Mouse (Mus musculus): ENCODE measurements around the gene Pde4b. TPM values are rescaled to one million over a fixed set of nuclear protein-coding genes. Genes with fewer than 3 reads are reported as not detected.

The Pde4b gene
- total RNA-seq, 2 experiments from 2014 or later: 101 to 102 TPM

DNA sequence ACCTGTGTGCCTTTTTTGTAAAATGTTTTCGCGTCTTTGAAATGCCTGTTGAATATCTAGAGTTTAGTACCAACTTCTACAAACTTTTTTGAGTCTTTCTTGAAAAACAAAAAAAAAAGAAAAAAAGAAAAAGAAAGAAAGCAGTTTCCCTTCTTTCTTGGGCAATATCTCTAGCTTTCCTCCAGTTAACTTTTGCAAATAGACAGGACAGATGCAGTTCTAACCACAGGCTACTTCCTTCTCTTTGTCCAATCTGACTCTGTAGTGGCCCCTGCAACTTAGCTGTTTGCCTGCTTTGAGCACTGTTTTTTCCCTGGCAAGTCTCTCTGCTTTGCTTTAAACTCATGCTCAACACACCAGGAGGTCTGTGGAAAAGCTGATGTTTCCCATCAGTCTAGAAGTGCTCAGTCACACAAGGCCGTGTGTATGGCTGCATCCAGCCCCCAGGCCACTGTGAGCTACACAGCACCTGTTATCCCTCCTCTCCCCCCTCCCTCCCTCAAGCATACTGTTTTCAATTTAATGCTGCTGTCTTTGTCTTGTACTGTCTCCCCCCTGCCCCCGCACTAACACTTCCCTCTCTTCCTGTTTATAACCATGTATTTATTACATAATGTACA lies 518.5 kb downstream of the Pde4b start:
- intact Hi-C loops (cut with DNase I): no loop called here
- no peak for DNase-seq (ENCODE audit: low spot score in 2 of 2)

DNA sequence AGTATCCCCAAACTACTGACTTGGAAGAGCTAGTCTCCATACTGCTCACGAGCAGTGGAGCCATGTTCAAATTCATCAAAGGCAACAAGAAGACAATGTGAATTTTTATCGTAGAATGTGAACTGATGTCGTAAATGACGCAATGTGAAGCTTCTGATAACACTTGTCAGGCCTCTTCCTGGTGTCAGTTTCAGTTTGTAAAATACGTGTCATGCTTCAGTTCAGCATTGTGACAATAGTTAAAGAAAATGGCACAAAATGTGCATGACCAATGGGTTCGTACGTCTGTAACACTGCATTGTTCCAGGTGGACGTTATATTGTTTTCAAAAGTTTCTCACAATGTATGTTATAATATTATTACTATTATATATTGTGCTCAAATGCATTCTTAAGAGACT lies 519.5 kb downstream of the Pde4b start:
- intact Hi-C loops (cut with DNase I): no loop called here
- DNase-seq (ENCODE audit: low spot score in 2 of 2): no peak

DNA sequence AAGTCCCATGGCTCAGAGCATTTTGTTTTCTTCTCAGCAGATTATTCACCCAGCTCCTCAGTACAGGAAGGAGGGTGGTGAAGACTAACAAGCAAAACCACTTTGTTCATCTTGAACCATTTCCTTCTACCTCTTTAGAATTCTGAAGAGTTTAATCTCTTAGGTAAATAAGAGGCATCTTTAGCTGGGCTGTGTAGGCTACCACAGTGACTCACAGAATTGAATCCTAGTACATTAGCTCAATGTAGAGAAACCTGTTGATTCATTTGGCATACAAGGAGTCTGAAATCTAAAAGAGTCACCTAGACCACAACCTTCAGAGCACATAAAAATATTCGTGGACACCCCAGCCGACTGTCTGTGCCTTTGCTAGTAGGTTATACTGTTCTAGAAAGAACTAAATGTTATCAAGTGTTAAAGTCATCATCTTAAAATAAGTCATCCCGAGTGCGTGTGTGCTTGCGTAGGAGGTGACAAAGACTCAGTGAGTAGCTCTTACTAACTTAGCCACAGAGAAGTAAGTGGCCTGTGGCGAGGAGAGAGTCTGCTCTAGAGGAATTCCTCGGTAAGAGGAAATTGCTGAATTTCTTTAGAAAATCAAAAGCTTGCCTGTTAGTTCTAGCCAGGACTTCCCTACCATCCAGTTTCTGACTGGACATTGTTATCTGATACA lies 520.5 kb downstream of the Pde4b start:
- peak in 1 of 2 experiments; percentile 69 for DNase-seq (ENCODE audit: low spot score in 2 of 2)
- intact Hi-C loops (cut with DNase I): no loop called here

DNA sequence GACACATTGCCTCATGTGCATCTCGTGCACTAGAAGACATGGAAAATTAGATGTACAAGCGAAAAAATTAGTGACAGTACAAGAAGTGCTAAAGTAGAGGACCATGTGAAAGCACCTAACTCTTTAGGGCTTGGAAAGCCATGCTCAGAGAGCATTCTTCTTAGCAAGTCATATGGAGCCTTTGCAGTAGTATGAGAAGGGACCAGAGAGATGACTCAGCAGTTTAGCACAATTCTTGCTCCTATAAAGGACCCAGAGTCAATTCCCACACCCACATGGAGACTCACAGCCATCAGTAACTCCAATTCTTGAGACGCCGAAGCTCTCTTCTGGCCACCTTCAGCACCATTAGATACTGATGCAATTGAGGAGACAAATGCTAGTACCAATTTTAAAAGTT lies 525.3 kb downstream of the Pde4b start:
- intact Hi-C loops (cut with DNase I): no loop called here

DNA sequence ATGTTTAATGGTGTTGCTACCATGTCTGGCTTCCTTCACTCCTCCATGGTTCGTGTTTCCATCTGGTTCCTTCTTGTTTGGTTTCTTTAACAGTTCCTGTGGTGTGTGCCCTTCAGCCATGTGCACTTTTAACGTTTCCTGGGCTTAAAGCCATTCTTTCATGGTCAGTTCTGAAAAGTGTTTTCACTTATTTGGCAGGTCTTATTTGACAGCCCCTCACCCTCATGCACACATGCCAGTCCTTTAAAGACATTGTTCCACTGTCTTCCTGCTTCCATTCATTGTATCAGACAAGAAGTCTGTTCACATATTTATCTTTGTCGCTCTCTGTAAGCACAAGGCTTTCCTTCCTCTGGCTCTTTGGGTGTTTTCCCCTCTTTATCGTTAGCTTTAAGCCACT lies 530.4 kb downstream of the Pde4b start:
- no peak for DNase-seq (ENCODE audit: low spot score in 2 of 2)
- intact Hi-C loops (cut with DNase I): no loop called here

More for the DNA sequence above, 525.3 kb downstream of the Pde4b start:
- DNase-seq (ENCODE audit: low spot score in 2 of 2): no peak

DNA sequence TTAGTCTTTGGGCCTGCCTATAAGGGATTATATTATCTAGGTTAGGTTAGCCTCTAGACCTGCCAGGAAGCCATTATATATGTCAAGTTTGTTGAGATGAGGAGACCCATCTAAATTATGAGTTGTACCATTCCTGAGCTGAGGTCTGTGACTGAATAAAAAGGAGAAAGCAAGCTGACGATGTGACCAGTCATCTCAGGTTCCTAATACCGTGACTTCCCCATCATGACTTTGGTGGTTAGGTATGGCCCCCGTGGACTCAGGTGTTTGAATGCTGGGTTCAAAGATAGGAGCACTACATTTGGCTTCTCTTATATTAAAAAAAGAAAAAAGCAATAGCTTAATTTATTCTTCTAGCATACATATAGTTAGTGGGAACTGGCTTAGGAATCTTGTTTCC lies 531.3 kb downstream of the Pde4b start:
- intact Hi-C loops (cut with DNase I): no loop called here
- no peak for DNase-seq (ENCODE audit: low spot score in 2 of 2)

DNA sequence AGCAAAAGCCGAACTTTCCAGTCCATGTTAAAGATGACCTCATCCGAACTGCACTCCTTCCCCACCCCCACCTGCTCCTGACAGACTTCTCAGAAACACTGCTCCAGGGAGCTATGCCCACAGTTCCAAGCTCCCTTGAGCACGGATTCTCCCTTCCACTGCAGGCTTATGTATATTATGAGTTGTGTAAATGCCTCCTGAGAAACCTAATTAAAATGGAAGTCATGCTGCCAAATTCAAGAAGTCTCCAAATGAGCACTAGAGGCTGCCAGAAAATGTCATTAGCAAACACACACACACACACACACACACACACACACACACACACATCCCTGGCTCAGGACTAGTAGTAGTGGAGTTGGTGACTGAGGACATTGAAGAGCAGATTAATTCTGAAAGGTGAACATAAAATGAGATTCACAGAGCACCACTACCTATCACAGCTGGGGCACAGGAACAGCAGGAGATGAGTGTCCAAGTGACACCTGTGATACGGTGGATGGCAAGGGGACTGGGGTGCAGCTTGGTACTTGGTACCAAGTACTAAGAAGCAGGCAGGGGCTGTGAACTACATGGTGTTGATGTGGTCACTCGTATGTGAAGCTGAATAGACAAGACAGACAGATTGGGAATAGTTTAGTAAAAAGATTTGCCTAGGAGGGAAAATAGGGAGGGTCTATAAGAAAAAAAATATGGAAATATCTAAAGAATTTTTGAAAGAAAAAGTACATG lies 533.0 kb downstream of the Pde4b start:
- intact Hi-C loops (cut with DNase I): no loop called here
- peak; percentile 24 to 71 for DNase-seq (ENCODE audit: low spot score in 2 of 2)

DNA sequence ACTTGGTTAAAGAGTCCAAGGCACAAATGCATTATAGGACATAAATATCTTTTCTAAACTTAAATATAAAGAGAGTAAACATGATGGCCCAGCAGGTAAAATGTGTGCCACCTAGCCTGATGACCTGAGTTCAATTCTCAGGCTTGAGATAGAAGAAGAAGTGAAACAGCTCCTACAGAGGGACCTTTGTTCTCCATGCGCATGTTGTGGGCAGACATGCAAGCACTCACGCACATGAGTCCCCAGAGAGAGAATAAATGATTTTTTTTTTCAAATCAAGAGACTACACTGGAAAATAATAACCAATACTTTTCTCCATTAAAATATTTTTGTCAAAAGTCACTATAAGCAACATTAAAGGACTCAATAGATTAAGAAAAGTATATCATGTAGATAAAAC lies 533.8 kb downstream of the Pde4b start:
- intact Hi-C loops (cut with DNase I): no loop called here

DNA sequence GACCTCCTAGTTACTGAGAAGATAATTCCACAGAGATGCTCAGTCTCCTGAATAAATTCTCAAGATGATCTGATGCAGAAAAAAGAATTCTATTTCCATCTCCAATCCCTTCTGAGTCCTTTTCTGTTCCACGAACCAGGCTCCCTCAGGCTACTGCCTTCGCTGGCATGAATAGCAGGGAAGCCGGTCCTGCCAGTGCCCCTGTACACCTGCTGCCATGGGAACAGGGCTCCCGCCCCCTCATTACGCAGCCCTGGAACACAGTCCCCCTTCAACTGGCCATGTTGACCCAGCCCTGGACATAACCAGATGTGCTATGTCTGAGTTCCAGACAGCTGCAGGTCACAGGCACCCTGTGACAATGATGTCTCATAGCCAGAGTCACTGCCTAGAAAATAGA lies 535.6 kb downstream of the Pde4b start:
- DNase-seq (ENCODE audit: low spot score in 2 of 2): peak; percentile 26 to 46
- intact Hi-C loops (cut with DNase I): no loop called here

More for the DNA sequence above, 533.8 kb downstream of the Pde4b start:
- DNase-seq (ENCODE audit: low spot score in 2 of 2): no peak

DNA sequence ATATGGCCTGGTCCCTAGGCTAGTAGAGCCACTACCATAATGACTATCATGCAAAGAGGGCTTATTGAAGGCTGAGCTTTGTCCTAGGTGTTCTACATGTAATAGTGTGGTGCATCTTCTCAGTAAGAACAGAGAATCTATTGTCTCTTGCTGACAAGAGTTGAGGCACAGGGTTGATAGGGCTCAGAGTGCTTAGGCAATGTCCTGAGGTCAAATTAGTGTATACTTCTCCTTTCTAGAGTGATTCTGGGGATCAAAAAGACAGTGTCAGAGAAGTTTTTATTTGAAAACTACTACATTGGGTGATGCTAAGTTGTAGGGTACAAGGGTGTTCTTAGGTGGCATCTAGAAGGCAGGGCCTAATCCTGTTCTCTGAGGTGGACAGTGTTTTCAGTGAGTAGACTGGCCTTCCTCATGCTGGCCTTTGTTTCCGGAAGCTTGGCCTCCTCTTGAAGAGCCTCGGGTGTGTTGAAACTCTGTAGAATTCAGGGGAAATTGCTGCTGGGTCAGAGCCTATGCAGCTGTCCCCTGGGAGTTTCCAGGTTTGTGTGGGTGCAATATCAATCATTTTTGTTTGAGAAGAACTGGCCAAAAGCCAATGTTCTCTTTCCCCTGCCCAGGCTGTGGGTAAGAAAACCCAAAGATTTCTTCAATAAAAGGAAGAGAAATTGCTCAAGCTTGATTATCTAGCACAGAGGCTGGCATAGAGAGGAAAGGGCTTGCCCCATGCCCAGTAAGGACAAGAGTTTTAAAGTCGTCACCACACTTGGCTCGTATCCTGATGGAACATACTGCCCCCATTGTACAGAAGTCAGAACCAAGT lies 536.7 kb downstream of the Pde4b start:
- no peak for DNase-seq (ENCODE audit: low spot score in 2 of 2)
- intact Hi-C loops (cut with DNase I): no loop called here

DNA sequence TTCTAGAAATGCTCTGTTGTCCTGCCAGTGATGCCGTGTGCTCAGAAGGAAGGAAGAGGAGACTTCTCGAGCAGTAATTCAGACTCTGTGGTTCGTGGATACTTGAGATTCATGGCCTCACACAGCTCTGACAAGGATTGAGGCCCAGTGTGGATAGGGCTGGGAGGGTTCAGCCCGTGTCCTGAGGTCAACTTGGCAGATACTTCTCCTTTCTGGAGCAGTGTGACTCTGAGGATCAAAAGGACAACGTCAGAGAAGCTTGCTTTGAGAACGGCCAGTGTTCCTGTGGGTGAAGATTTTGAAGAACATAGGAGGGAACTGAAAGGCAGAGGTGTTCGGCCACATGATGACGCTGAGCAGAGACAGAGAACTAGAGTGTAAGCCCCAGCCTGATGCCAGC lies 537.6 kb downstream of the Pde4b start:
- DNase-seq (ENCODE audit: low spot score in 2 of 2): no peak
- intact Hi-C loops (cut with DNase I): no loop called here

DNA sequence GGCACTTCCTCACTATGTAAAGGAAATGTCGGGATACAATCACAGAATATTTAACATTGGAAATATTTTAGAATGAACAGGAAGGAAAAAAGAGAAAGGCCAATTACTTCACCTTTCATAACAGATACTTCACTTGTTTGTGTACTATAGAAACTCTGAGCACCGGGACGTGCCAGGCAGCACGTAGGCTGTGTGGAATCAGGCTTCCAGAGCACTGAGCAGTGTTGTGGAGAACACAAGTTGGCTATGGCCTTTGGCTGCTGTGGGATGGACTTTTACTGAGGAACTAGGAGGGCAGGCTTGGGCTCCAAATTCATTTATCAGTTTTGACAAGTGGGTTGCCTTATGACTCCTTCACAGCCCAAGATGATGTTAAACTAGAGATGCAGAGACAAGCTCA lies 540.5 kb downstream of the Pde4b start:
- intact Hi-C loops (cut with DNase I): no loop called here
- DNase-seq (ENCODE audit: low spot score in 2 of 2): no peak

DNA sequence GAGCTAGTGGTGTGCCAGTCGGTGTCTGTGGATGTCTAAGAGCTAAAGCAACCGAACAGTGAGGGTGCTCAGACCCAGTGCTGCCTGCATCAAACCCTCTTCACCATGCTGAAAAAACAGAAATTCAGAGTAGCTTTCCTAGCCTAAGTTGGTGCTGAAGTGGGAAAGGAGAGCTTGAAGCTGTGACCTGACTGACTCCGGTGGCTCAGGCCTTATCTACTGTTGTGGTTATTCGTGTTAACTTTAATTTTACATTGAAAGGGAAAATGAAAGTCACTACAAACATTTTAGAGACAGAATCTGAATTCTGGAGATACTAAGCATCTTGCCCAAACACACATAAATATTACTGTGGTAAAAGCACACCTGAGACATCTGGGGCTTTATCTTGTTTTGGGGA lies 542.3 kb downstream of the Pde4b start:
- DNase-seq (ENCODE audit: low spot score in 2 of 2): no peak
- intact Hi-C loops (cut with DNase I): no loop called here

DNA sequence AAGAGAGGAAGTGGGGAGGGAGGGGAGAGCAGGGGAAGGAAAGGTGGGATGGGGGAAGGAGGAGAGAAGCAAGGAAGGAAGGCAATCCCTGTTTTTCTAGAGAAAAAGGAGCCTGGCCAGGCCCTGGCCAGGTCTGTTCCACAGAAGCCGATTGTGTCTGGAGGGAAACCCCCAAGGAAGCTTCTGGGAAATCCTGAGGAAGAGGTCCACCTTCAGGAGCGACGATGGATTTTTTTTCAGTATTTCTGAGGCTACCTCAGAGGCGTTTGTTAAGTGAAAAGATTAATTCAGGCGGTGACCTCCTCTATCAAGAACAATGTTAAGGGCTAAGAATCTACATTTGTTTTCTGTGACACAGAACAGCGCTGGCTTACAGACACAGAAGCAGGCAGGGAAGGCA lies 542.9 kb downstream of the Pde4b start:
- DNase-seq (ENCODE audit: low spot score in 2 of 2): no peak
- intact Hi-C loops (cut with DNase I): no loop called here

DNA sequence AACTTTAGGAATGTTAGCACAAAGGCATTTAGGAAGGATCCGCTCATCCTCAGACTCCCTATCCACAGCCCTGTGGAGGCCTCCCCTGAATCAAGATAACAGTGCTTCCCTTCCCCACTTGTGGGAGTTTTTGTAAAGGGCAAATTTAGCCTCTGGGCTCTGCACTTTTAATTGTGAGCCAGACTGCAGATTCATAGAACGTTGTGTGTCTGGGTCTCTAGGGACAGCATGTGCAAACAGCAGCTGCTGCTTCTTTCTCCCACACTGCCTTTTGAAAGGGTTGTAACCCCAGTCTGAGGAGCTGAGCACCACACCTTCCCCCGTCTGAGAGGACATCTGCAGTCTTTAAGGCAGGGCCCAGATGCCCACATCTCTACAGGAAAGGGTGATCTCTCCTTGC lies 544.3 kb downstream of the Pde4b start:
- intact Hi-C loops (cut with DNase I): no loop called here
- DNase-seq (ENCODE audit: low spot score in 2 of 2): no peak

DNA sequence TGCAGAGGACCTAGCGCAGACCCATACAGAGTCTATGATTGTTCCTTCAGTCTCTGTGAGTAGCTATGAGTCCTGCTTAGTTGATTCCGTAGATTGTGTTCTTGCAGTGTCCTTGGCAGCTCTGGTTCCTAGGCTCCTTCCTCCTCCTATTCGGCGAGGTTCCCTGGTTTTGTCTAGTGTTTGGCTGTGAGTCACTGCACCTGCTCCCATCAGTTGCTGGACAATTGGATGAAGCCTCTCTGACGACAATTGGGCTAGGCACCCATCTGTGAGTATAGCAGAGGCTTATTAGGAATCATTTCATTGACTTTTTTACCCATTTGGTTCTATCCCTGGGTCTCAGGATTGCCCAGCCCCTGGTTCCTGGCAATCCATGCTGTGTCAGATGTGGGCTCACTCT lies 545.9 kb downstream of the Pde4b start:
- intact Hi-C loops (cut with DNase I): no loop called here
- no peak for DNase-seq (ENCODE audit: low spot score in 2 of 2)

DNA sequence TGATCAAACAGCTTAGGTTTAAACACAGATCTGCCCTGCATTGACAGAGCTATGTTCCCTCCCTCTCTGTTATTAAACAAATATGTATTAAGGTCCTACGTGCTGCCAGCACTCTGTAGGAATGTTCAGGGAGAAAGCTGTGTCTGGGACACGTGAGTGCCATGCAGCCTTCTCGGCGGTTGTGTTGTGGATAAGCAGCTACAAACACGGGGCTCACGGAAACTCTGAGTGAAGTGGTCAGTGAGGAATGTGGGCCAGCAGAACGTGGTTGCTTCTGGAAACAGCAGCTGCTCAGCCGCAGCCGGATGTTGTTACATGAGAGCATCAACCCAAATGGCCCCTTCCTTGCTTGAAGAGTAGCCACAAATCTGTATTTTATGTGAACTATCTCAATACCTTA lies 547.9 kb downstream of the Pde4b start:
- intact Hi-C loops (cut with DNase I): no loop called here
- no peak for DNase-seq (ENCODE audit: low spot score in 2 of 2)

DNA sequence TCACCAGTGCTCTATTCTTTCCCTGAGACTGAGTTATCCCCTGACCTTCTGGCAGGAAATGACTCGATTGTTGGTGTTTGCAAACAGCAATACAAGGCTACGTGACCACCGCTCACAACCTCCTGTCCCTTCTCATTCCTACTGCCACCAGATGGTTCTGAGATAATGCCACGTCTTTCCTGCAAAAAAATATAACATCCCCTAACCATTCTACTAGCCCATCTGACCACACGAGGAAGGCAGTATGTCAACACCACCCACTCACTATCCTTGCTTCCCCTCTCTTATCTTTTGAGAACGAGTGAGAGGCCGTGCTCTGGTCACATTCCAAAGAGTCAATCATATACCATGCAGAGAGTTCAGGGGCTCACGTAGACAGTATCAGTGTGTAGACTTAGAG lies 548.6 kb downstream of the Pde4b start:
- intact Hi-C loops (cut with DNase I): no loop called here
- DNase-seq (ENCODE audit: low spot score in 2 of 2): no peak

DNA sequence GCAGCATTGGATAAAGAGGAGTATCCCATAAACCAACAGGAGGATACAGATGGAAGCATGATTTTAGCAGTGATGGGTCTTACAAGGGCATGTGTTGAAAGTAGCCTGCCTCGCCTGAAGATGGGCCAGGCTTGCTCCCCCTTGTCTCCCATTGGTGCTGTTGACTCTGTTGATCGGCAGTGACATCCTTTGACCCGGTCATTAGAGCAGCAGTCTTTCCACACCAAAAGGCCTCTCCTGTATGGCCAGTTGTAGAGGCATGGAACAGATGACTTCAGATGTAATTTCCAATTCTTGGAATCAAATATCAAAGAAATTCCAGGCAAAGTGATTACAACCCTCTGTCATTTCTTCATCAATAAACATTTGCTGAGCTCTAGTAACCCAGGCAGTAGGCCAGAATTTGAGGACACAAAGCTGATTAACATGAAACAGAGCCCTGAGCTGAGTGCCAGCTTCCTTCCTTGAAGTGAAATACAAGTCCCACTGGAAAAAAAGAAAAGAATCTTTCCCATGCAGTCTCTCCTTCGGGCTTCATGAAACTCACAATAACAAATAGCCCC lies 550.1 kb downstream of the Pde4b start:
- no peak for DNase-seq (ENCODE audit: low spot score in 2 of 2)
- intact Hi-C loops (cut with DNase I): no loop called here

DNA sequence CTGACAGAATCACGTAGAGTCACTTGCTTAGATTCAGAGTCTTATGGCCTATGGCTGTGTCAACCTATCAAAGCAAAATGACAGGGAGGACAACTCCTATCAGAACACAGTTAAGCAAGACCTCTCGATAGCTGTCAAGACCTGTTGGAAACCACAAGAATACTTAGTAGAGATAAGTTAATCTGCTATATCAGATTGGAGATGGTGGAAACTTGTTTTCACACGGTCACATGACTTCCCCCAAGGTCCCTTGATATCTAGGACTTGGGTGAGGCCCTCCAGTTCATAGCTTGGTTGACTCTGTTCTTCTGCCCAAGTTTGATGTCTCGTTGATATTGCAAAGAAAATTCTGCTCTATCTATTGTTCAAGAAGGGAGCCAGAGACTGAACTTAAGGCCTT lies 553.6 kb downstream of the Pde4b start:
- intact Hi-C loops (cut with DNase I): no loop called here
- DNase-seq (ENCODE audit: low spot score in 2 of 2): no peak

All from left cerebral cortex, postnatal 14 days (tissue).